Mouse (Mus musculus): ENCODE measurements at regions not wholly inside any gene's neighbourhood (a gene's known extent, or its start where the extent isn't known, plus 50 kb on each side); places are given as distances from the start of the nearest gene placed in this dataset.
"Not testable (repeated sequence)": the region's sequence is repeated elsewhere in the genome, so short reads cannot be mapped to it uniquely, and the experiment has no call there.

DNA sequence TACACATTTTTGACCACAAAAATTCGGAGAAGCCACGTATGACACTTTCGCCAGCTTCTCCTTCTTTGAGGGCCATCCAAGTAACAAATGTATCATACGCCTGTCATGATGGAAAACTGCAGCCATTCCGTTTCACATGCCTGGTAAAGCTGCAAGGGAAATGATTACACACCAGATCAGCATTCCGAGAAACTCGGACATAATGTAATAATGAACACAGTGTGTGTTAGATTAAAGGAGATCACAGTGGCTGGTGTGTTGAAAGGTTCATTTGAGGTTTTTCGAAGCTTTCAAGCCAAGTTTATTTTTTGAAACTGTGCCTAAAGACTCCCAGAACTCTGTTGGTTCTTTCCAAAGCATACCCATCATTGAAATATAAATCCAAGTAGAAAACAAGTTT, 137.8 kb upstream of the Mad2l1 start:
- no peak for DNase-seq (ENCODE audit: low spot score)

DNA sequence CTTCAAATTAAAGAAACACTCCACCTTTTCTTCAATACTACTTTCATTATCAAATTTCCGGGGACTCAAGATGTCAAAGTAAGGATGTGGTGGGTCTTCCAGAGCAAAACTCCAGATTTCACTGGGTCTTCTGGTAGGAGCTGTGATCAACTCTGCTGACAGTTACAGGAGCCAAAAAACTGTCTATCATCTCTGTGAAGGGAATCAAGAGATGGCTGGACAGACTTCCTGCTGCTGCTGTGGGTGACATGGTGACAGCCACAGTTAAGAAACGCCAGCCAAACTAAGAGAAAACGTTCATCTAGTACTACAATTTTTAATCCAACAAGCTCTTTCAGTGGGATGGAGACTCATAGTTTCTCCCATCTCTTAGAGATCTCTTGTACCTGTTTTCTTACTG, 136.5 kb upstream of the Mad2l1 start:
- DNase-seq (ENCODE audit: low spot score) = no peak

DNA sequence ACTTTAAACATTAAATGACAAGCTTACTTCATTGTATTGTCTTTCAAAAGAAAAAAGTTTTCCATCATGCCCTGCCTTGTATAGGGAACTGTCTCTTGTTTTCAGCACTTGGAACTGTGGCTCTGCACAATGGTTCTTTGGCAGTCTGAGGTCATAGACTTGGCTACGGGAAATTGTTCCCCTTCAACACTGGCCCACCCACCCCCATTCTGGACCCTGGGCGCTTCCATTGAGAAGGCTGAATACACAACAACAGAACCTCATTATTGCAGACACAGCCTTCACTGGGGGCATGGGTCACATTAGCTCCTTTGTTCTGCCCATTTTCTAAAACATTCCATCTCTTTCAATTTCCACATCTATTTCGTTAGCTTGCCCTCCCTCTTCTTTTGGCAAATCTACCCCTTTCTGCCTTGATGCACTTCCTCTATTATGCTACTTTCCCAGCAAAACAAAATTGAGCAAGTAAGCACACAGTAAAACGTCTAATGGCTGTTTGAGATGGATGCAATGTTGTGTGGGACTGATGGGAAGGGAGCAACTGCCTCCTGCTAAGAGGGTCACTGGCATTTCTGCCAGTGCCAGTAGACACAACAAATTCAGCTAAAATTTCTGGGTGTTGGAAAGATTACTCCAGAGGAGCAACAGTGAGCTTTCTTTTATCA, 136.0 kb upstream of the Mad2l1 start:
- DNase-seq (ENCODE audit: low spot score) = peak; percentile 81

DNA sequence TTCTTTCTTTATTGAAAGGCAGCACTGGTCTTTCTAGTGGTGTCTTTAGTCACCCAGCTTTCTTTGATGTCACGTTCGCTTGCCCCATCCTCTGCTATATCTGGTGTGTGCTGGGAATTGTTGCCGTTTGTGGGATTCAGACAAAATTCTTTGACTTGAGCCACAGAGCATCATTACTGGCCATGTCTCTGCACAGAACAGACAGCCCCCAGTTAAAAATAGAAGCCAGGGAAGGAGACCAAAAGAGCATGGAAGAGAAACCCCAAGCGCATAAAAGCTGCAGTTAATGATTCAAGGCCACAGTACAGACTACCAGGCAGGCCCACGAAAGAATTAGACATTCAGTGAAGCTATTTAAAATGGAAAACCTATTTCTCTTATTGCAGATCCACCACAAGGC, 133.7 kb upstream of the Mad2l1 start:
- no peak for DNase-seq (ENCODE audit: low spot score)

DNA sequence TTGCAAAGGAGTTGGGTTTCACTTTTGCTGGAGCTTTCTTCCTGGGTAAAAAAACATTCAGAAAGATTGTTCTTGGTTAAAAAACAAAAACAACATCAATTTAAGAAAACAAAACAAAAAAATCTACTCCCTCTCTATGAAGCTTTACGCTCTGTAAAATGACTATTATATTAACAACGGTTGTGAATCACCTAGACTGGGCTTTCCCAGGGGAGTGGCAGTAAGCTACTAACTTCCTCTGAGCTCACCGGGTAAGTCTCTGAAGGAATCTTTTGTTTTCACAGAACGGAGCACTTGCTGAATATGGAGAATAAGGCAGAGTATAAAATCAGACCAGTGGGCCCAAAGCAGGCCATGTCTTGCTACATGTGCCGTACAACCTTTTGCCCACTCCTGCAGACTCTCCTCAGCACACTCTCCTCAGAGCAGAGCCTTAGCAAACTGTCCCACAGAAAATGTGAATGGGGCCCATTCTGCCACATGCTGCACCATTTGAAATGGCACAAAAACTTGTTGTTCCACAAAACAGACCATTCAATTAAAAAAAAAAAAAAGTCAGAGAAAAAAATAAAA, 133.2 kb upstream of the Mad2l1 start:
- peak; percentile 40 for DNase-seq (ENCODE audit: low spot score)

DNA sequence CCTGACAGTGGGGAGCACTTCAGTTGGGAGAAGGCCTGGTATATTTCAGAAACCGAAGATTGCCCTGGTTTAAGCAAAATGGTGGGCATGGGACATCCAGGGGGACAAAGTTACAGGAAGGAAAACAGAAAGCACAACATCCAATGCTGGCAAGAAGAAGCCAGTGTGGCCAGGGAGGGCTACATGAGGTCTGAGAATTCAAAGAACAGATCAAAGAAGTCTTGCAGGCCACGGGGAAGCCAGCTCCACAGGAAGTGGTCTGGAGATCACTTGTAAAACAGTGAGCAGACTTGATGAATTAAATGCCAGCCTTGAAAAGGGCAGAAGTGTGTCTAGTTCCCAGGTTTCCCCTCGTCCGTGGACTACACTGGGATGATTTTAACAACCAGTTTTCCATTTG, 120.4 kb upstream of the Mad2l1 start:
- peak; percentile 51 for DNase-seq (ENCODE audit: low spot score)

DNA sequence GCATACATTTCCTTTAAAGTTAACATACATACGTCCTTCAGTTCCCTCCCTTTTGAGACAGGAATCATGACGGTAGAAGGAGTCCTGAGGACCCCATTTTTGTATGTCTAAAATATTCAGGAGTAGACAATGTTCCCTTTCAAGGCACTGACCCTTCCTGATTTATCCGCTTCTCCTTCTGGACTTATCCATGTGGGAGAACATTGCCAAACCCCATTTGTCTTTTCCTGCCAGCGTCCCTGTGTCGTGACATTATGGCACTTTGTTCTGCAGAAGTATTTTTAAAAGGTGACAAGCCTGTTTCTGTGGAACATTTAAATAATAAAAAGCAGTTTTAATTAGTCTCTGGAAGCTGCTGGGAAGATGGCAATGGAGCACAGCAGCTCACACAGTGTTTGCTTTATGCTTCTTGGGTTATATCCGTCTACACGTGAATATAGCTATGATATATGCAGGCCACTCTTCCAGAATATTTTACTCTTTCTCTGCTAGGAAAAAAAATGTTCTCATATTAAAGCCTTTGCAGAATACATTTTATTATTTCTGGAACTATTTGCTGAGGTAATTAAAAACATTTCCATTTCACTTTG, 115.6 kb upstream of the Mad2l1 start:
- peak; percentile 64 for DNase-seq (ENCODE audit: low spot score)

DNA sequence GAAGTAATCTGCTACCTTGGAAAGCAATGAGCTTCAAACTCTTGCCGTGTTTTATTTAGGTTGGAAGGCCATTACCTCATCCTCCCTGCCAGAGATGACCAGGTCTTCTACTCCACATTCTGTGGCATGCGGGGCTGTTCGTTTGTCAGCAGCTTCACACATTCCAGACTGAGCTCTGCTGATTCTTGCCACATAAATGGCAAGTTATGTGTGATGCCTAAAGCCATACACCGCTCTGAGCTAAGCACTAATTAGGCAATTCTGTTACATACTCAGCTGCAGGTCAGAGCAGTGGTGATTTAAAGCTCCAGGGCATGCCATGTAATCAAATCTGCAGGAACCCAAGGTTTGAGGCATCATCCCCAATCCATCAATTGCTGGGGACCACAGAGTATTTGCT, 106.8 kb upstream of the Mad2l1 start:
- no peak for DNase-seq (ENCODE audit: low spot score)

DNA sequence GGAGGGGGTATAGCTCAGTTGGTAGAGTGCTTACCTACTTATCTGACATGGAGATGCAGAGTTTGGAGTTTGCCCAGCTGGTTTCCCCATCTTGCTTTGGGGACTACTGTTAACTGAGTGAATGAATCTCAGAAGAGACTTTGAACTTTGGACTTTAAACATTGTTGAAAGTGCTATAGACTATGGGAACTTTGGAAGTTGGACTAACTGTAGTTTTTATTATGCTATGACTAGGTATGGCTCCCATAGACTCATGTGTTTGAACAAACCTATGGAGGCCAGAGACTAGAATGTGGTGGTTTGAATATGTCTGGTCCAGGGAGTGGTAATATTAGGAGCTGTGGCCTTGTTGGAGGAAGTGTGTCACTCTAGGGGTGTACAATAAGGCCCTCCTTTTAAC, 84.8 kb upstream of the Mad2l1 start:
- not testable (repeated sequence) for DNase-seq (ENCODE audit: low spot score)

DNA sequence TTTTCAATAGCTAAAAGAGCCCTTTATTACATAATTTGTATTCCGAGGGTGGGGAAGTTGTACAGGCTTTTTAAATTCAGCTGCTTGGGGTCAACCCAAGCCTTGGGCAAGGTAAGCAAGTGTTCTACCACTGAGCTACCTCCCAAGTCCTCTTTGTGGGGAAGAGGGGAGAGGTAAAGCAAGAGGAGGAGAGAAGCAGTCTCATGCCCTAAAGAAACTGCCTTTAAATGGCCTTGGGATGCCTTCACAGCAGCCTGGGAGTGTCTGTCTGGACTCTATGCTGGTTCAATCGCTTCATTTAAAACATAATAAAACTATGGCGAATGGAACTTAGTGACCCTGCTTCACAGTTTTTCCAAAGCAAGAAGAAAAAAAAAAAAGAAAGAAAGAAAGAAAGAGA, 77.0 kb upstream of the Mad2l1 start:
- peak; percentile 27 for DNase-seq (ENCODE audit: low spot score)

DNA sequence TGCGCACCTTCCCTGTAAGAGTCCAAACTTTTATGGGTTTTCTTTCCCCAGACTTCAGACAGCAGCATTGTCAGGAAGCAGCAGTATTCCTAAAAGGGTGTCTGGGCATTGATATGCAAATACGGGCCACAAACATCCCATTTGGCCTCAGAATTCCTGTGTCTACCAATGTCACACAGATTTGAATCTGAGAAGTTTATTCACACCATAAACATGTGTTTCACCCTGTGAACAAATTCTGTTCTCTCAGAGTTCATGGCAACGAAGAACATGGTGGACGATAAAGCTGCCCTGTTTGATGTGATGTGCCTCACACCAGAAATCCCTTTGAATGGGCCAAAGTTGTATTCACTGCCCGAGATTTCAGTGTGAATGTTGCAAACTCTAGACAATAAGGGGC, 70.7 kb upstream of the Mad2l1 start:
- DNase-seq (ENCODE audit: low spot score) = peak; percentile 68

DNA sequence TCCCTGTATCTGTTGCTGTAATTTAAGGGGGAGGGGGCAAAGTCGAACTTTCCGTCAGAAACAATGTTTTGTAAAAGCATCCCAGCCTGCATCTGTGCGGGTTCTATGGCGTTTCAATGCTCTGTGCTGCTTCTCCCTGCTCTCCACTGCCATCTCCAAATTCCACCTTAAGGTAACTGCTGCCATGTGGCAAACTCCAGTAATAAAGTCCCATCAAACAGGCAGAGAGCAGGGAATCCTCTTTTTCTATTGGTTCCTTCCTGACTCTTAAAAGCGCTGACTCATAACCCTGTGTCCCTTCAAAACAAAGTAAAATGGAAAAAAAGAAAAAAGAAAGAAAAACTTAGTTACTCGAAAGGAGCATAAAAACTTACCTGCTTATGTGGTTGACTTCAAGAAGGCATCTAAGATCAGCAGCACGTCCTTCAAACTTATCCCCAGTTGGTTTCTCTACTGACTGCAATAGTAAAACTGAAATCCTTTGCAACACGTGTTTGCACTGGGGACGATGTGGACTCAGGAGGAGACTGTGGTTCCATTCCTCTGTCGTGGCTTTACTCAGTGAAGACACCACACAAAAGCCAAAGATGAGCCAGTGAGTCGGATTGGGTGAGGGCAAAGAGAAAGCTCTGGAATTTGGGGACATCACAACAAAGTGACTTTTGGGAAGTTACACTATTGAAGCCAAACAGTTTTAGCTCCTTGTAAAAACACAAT, 69.9 kb upstream of the Mad2l1 start:
- no peak for DNase-seq (ENCODE audit: low spot score)

DNA sequence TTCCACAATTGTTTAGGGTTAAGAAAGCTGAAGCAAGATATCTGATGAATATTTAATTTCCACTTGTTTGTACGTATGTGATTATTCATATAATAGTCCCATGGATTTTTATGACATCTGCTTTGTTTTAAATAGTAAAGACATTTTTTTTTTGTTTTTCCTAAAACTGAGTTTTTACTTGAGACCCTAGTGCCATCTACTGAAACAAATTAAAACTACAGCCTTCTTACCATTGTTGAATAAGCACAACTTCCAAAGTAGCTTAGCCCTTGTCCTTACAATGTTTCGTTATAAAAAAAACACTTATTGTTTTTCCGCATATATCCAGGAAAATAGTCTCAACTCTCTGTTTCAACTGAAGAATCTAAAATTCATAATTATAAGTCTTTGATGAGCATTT, 68.4 kb upstream of the Mad2l1 start:
- peak; percentile 85 for DNase-seq (ENCODE audit: low spot score)

DNA sequence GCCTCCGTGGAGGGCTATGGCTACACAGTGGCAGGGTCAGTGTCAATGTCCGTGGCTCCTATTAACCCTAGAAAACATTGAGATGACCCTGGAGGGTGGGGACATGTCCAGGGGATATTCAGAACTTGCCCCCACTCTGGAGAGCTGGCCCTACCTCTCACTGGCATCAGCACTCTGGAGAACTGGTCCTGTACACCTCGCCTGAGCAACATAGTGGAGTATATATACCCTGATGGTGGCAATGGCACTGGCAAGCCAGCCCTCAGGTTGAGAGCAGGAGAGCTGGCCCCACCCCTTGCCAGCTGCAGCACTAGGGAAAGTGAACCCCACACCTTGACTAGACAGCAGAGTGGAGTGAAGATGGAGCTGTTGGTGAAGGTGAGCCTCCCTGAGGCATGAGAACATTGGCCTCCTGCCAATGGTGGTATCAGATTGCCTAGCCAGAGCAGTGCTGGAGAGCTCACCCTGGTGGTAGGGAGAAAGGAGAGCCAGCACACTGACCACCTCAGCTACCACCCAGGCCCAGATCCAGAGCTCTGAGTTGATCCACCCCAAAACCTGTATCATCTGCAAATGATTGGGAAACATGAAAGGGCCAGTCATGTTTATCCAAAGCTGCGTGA, 64.5 kb upstream of the Mad2l1 start:
- no peak for DNase-seq (ENCODE audit: low spot score)

DNA sequence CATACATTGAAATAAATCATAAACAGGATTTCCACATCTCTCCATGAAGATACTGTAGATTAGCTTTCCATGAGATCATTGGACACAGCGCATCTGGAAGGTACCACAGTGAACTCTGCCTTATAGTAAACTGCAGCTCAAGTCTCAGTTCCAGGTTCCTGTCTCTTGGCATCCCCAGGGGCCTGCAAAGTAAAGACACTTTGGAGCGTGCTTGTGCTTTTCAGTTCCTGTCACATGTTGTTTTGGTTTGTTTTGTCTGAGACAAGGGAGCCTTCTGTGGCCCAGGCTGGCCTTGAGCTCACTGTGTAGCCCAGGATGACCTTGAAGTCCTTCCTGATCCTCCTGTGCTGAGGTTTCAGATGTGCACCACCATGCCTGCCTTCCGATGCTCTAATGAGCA, 63.4 kb upstream of the Mad2l1 start:
- DNase-seq (ENCODE audit: low spot score) = no peak

DNA sequence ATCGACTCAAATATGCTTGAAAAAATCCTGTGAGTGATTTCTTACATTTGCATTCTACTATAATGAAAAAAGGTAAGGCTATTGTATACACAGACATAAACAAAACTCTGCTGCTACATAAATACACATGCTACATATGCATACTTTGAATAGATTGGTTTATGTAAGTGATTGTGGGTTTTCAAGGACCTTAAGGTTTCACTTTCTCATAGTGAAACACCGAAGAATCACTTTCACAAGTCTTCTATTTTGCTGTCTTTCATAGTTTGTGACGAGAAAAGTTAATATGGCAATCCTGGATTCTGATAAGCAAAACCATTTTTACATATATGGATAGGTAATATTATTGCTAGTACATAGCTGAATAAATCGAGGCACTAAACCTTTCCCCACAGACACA, 62.5 kb upstream of the Mad2l1 start:
- DNase-seq (ENCODE audit: low spot score) = no peak

DNA sequence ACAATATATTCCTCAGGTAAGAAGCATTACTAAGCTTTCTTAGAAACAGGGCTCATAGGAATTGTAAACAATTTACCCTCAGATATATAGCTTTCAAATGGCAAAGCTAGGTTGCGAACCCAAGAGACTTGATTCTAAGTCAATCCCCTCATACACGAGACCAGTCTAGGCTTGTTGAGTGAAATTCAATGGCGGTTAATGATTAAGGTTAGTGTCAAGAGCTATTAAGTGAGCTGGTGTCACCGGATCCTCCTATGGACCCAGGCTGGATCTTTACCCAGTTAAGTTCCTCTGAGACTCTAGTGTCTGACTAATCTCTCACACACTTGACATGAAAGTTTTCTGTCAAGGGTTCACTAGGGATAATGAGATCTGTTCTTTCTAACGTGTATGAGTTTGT, 57.6 kb upstream of the Mad2l1 start:
- peak; percentile 50 for DNase-seq (ENCODE audit: low spot score)

DNA sequence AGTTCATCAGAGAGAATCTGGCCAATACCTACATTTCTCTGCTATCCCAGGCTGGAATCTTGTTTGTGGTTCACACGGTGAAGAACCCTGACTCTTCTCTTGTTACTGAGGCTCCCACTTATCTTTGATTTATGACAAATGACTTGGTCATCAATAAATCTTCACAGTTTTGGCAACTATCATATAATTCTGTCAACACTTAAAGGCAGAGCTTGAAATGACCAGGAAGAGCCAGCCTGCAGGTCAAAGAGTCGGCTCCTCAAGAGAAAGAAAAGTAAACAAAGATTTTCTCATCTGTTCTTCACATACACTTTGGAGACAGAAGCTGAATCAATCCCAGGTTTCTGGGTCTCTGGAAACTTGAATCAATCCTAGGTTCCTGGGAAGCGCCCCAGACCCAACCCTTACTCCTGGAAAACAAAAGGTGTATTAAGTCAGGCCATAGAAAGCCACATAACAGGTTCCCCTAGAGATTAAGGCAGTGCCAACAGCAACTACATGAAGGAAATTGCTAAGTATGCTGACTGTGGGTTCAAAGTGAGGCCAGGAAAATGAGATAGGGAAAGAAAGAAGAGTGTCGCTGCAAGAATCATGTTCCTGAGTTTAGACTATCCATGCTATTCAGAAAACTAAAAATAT, 56.7 kb upstream of the Mad2l1 start:
- DNase-seq (ENCODE audit: low spot score) = peak; percentile 66

DNA sequence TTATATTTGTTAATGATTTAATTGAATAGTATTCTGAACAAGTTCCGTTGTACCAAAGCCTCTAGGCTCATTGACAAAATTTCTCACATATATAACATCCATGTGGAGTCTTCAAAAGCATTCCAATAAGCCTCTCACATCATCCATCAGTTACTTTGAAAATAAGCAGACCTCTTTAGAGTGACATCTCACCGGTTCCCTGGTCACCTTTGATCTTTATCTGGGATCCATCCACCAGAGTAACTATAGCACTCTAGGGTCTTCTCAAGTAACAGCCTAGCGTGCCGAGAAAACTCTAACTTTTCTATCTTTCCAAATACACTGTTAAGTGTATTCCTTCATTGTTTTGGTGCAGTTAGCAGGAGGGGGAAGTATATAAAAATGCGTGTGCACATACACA, 55.6 kb upstream of the Mad2l1 start:
- DNase-seq (ENCODE audit: low spot score) = peak; percentile 53

DNA sequence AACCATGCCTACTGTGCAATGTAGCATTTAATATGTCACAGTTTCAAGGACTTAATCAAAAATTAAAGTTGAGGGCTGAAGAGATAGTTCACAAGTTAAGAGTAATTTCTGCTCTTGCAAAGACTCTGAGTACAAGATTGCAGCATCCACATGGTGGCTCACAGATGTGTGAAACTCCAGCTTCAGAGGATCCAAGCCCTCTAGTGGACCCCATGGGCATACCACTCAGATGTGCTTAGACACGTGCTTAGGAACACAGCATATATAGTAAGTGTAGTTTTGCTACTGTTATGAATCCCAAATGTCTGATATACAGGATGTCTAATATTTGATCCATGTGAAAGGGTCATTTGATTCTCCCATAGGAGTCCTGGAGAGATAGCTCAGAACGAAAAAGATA, 55.0 kb upstream of the Mad2l1 start:
- peak; percentile 66 for DNase-seq (ENCODE audit: low spot score)

DNA sequence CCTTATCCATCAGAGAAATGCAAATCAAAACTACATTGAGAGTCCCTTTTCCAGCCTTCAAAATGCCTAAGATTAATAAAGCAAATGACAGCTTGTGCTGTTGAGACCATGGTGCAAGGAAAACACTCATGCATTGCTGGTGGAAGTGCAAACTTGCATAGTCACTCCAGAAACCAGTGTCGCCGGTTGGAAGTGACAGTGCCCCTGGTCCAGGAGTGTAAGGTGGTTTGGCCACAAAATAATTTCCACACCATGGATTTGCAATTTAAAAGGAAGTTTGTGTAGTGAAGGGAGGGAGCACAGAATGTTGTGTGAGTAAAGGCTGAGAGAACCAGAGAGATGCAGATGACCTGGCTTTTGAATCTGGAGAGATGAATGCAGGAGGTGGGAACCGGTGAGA, 52.4 kb upstream of the Mad2l1 start:
- no peak for DNase-seq (ENCODE audit: low spot score)

All from embryo, embryonic 10.5 days (tissue).